Mouse (Mus musculus) testis, adult 2 months (tissue): ENCODE measurements around the gene Podxl2.

Experiments used
- CTCF ChIP-seq: fragments of 200-500 bp; IDR thresholded peaks from 2 replicates; pipeline ENCODE4 v1.5.1; 2012; ENCODE audit warnings: low read depth, mild to moderate bottlenecking, inconsistent platforms, low read length, moderate library complexity; ENCODE audit not compliant: control insufficient read depth, insufficient read depth, insufficient replicate concordance
- POLR2A ChIP-seq: fragments of 200-500 bp; IDR thresholded peaks from 2 replicates; pipeline ENCODE4 v1.6.1; 2012; ENCODE audit warnings: low read depth, mild to moderate bottlenecking, inconsistent platforms, low read length, moderate library complexity; ENCODE audit not compliant: control insufficient read depth

GRCm38 (mm10) chr6:88897246-88897645 lies 22.4 kb upstream of the Podxl2 start:
- TF ChIP-seq CTCF, result no peak
- no peak for TF ChIP-seq POLR2A
